Mouse (Mus musculus): ENCODE measurements around the gene Slc35d2.

DNA sequence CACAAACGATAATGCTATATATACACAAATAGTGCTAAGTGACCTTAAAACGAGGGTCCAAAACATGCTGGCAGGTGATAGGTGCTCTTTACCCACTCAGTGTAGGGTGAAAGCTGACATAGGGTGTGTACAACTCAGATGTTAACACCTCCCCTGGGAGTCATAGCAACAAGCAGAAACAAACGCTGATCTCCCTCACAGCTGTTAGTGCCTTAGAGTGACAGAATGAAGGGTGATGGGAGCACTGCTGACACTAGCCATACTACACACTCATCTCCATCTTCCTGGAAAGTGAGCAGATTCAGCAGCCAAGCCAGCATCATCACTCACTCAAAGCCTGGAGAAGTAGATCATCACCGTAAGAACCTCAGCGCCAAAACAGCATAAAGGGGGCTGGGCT, 21.0 kb upstream of the Slc35d2 start:
- TF ChIP-seq CTCF (IDR thresholded peaks at IDR 0.05; ENCODE audit: control insufficient read depth, insufficient read depth, low read length) = no peak
- TF ChIP-seq POLR2A (IDR thresholded peaks at IDR 0.05; ENCODE audit: borderline replicate concordance, control insufficient read depth, low read depth, low read length) = no peak
